Mouse (Mus musculus) stomach, postnatal 0 days (tissue): ENCODE data around the gene Cntrob. TPM values are rescaled to one million over a fixed set of nuclear protein-coding genes. Genes with fewer than 3 reads are reported as not detected.

ENCODE experiments used
- ATAC-seq: fragments of 200-750 bp; cut with Nextera tagmentation; 2 replicates; pipeline ENCODE4 v1.8.0; 2017; ENCODE audit not compliant: low FRiP score, low TSS enrichment
- DNase-seq: peaks from one replicate; pipeline ENCODE4 v3.0.0-alpha.2; 2016; ENCODE audit warnings: low spot score
- H3K27ac ChIP-seq: fragments of 300-500 bp; sonication (generic); replicated peaks from 2 replicates; pipeline ENCODE4 v1.5.1; 2014; ENCODE audit warnings: mild to moderate bottlenecking, control low read depth
- H3K27me3 ChIP-seq: fragments of 300-500 bp; sonication (generic); 2 replicates; pipeline ENCODE4 v1.6.1; 2014; ENCODE audit warnings: low read length; ENCODE audit not compliant: control insufficient read depth, insufficient read depth
- H3K36me3 ChIP-seq: fragments of 300-500 bp; sonication (generic); 2 replicates; pipeline ENCODE4 v1.6.1; 2014; ENCODE audit warnings: low read length, mixed read lengths; ENCODE audit not compliant: control insufficient read depth, insufficient read depth
- H3K4me1 ChIP-seq: fragments of 300-500 bp; sonication (generic); replicated peaks from 2 replicates; pipeline ENCODE4 v1.6.1; 2014; ENCODE audit warnings: antibody characterized with exemption; ENCODE audit not compliant: control insufficient read depth, insufficient read depth
- H3K4me2 ChIP-seq: fragments of 300-500 bp; sonication (generic); replicated peaks from 2 replicates; pipeline ENCODE4 v1.6.1; 2014; ENCODE audit warnings: low read depth, mild to moderate bottlenecking, control low read depth, moderate library complexity
- H3K4me3 ChIP-seq: fragments of 300-500 bp; sonication (generic); 2 replicates; pipeline ENCODE4 v1.5.1; 2014; ENCODE audit warnings: low read depth, low read length, control low read depth
- H3K9ac ChIP-seq: fragments of 300-500 bp; sonication (generic); 2 replicates; pipeline ENCODE4 v1.6.1; 2014; ENCODE audit warnings: mild to moderate bottlenecking, low read length, control low read depth, mixed read lengths
- H3K9me3 ChIP-seq: fragments of 300-500 bp; sonication (generic); 2 replicates; pipeline ENCODE4 v1.6.1; 2016; ENCODE audit warnings: low read length; ENCODE audit not compliant: control insufficient read depth
- CTCF ChIP-seq: IDR thresholded peaks from 2 replicates; pipeline ENCODE4 v1.5.1; 2016; ENCODE audit warnings: antibody characterized with exemption, low read depth, mild to moderate bottlenecking, moderate library complexity
- EP300 ChIP-seq: optimal IDR thresholded peaks from 2 replicates; pipeline ENCODE3; 2016; ENCODE audit warnings: antibody characterized with exemption
- WGBS: fragments of 180-500 bp; shearing (Covaris S2); extraction: QIAGEN DNeasy Blood & Tissue Kit; methylation state at CpG from one replicate; pipeline ENCODE4 v1.1.7; 2014; 5-methylcytosine and 5-hydroxymethylcytosine counted together
- polyA plus RNA-seq: library from polyadenylated mRNA; unstranded; fragments of >200 nt; fragmentation: Nextera tagmentation; extraction: Ambion mirVana; gene quantifications from 2 replicates; pipeline ENCODE4 v1.2.1, GENCODE M21; 2015

Cntrob gene
- polyA plus RNA-seq, 1 experiment from 2014 or later: 4.9 TPM

DNA sequence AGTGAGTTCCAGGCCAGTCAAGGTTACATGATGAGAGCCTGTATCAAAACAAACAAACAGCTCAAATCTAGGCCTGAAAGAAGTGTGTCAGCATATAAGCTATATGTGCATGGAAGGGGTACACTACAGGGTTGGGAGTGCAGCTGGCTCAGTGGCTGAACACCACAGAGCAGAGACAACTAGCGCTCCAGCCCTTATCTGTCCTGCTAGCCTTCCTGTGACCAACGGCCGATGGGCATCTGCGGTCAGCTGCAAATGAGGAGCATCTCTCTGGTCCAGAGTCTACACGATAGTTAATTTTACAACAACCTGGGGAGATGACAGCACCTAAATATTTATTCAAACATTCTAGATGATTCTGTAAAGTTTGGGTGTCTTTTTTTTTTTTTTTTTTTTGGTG is 32.5 kb downstream of the Cntrob start:
- WGBS: 91% methylated on average over 5 of the region's 5 CpGs
- Histone ChIP-seq H3K27ac (no peak overlapping the region), H3K36me3 (no peaks in the 10 kb centered on the region), H3K27me3 (no peaks in the 10 kb centered on the region), H3K9ac (no peak overlapping the region), H3K4me1 (no peaks in the 10 kb centered on the region), H3K9me3 (no peaks in the 10 kb centered on the region), H3K4me2 (no peak overlapping the region), H3K4me3 (no peak overlapping the region)
- TF ChIP-seq CTCF: no peak
- TF ChIP-seq EP300: no peak
- ATAC-seq (no peak), DNase-seq (no peak)

DNA sequence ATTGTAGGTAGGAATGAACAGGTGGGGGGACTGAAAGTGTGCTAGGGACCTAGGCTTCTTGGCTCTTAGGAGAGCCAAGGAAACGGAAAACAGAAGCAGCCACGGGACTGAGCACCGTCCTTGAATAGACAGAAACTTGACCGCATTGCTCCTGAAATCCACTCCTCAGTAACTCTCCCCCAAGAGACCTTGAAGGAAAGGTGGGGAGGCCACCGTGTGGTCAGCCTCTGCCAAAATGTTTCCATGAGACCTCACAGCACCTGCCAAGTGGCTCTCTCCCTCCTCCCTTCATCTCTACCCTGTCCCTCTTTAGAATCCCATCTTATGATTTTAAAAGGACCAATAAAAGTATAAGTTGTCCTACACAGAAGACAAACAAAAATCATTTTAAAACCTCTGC is 46.3 kb downstream of the Cntrob start:
- no peak for TF ChIP-seq EP300
- TF ChIP-seq CTCF: no peak
- Histone ChIP-seq H3K27me3 (no peaks in the 10 kb centered on the region), H3K4me3 (no peak overlapping the region), H3K4me1 (no peaks in the 10 kb centered on the region), H3K36me3 (no peaks in the 10 kb centered on the region), H3K9ac (no peak overlapping the region), H3K4me2 (no peak overlapping the region), H3K9me3 (no peaks in the 10 kb centered on the region), H3K27ac (no peak overlapping the region)
- ATAC-seq: no peak
- 69% methylated on average over 5 of the region's 5 CpGs for WGBS
- DNase-seq: no peak

DNA sequence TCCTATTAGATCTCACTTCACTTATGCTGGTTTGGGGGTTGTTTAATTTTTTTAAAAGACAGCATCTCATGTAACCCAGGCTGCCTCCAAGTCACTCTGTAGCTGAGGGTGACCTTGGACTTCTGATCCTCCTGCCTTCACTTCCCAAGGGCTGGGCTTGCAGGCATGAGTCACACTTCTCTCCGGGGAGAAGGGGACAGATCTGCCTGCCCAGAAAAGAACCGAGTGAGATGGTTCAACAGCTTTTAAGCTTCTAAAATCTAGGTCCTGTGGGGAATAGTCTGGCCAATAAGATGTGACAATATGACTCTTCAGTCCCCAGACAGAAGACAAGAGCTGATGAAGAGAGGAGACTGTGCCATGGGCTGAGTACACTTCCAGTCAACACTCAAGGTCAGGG is 47.5 kb downstream of the Cntrob start:
- Histone ChIP-seq H3K27me3 (no peaks in the 10 kb centered on the region), H3K4me2 (no peak overlapping the region), H3K4me3 (no peak overlapping the region), H3K9me3 (no peaks in the 10 kb centered on the region), H3K9ac (no peak overlapping the region), H3K36me3 (no peaks in the 10 kb centered on the region), H3K4me1 (no peaks in the 10 kb centered on the region), H3K27ac (no peak overlapping the region)
- ATAC-seq (no peak), DNase-seq (no peak)
- WGBS: 28% methylated on average over 2 of the region's 2 CpGs
- TF ChIP-seq EP300 (no peak), CTCF (no peak)

DNA sequence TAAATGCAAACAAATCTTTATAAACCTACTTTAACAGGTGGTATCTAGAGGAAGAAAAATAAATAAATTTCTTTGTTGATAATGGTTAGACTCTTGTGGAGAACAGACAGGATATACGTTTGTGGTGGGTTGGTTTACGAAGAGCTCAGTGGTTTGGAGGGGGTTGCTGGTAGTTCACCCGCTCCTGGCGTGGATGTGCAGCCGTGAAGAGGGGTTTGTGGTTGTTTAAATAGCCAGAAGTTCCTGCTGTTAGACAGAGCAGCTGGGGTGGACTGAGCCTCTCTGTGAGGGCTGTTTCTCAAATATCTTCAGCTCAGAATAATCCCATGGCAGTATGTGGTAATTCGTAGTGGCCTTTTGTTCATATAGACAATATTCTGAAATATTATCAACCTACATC is 47.9 kb downstream of the Cntrob start:
- no peaks in the 10 kb centered on the region for H3K9me3 ChIP-seq
- DNase-seq (no peak), ATAC-seq (no peak)
- H3K36me3 ChIP-seq: no peaks in the 10 kb centered on the region
- no peak overlapping the region for H3K27ac ChIP-seq
- no peak overlapping the region for H3K9ac ChIP-seq
- no peaks in the 10 kb centered on the region for H3K27me3 ChIP-seq
- WGBS: 48% methylated on average over 6 of the region's 6 CpGs
- TF ChIP-seq CTCF (no peak), EP300 (no peak)
- no peaks in the 10 kb centered on the region for H3K4me1 ChIP-seq
- no peak overlapping the region for H3K4me2 ChIP-seq
- H3K4me3 ChIP-seq: no peak overlapping the region

DNA sequence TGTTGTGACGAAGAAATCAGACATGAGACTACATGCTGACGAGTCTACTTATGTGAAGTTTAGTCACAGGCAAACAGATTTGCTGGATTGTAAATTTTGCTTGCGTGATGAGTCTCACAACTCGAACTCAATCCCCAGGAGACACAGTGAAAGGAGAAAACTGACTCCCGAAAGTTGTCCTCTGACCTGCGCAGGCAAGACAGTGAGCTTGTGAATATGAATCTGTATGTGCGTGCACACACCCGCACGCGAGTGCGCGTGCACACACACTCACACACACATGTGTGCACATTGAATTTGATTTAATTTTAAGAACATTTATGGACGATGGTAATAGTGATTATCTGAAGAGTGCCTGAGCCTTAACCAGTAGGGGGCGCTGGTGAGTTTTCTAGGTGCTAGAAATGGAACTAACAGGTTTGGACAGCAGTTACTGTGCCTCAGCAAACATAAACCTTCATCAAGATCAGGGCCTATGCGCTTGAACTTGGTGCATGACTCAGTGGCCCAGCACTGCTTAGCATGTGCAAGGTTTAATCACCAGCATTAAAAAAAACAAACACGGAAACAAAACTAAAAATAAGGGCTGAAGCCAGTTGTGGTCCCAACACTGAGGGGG is 51.3 kb downstream of the Cntrob start:
- Histone ChIP-seq H3K4me1 (no peaks in the 10 kb centered on the region), H3K4me2 (no peak overlapping the region), H3K4me3 (no peak overlapping the region), H3K9me3 (no peaks in the 10 kb centered on the region), H3K27me3 (no peaks in the 10 kb centered on the region), H3K36me3 (no peaks in the 10 kb centered on the region), H3K27ac (no peak overlapping the region), H3K9ac (no peak overlapping the region)
- WGBS: 40% methylated on average over 16 of the region's 16 CpGs
- peak; percentile 71 for ATAC-seq
- TF ChIP-seq CTCF (peak; percentile 89), EP300 (no peak)
- peak; percentile 78 for DNase-seq

DNA sequence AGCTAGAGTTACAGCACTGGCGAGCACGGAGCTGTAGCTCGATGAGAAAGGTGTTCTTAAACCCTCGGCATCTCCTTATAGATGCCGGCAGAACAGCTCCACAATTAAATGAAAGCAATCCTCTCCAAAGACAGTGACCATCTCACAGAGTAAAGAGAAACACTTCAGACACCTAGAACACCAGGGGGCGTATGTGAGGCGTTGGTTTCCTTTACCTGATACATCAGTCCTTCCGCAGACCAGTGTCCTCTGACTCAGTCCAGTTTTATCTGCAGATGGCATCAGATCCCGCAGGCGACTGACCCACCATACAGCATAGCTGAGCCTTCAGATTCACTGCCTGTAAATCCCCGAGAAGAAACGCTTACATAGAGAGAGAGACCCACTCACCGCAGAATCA is 54.0 kb downstream of the Cntrob start:
- Histone ChIP-seq H3K4me3 (no peak overlapping the region), H3K27me3 (no peaks in the 10 kb centered on the region), H3K4me1 (no peaks in the 10 kb centered on the region), H3K36me3 (no peaks in the 10 kb centered on the region), H3K27ac (peak overlapping the region; percentile 61; the same call in 1 of the 2 replicates), H3K9me3 (no peaks in the 10 kb centered on the region), H3K4me2 (peak overlapping the region; percentile 39), H3K9ac (no peak overlapping the region)
- 12% methylated on average over 13 of the region's 13 CpGs for WGBS
- no peak for TF ChIP-seq EP300
- peak; percentile 91 for TF ChIP-seq CTCF
- ATAC-seq: peak; percentile 30; the same call in 1 of the 2 replicates
- peak; percentile 71 for DNase-seq
